Mouse (Mus musculus): ENCODE results near the gene Zfp61. TPM values are rescaled to one million over a fixed set of nuclear protein-coding genes. Genes with fewer than 3 reads are reported as not detected.

The Zfp61 gene
- polyA plus RNA-seq (2012) = 7.2 and 9.2 TPM in 2 replicates

GRCm38 (mm10) chr7:24300771-24301282 is at the start of gene Zfp61:
Zfp61 (minus strand) TSS chr7:24301232.
- no peak for TF ChIP-seq GATA1 (IDR thresholded peaks at IDR 0.05; ENCODE audit: low read length)

GRCm38 (mm10) chr7:24348896-24349295 is 47.9 kb upstream of the Zfp61 start, which contains the start of gene Lypd5:
Lypd5 (plus strand) TSS chr7:24349196.
- no peak for TF ChIP-seq GATA1 (IDR thresholded peaks at IDR 0.05; ENCODE audit: low read length)

- no peak for TF ChIP-seq GATA1 (IDR thresholded peaks at IDR 0.05; ENCODE audit: low read length)
These were observed 45.4 kb upstream of the Zfp61 start for GRCm38 (mm10) chr7:24346444-24346843.

- no peak for TF ChIP-seq GATA1 (IDR thresholded peaks at IDR 0.05; ENCODE audit: low read length)
These were observed 42.8 kb upstream of the Zfp61 start for GRCm38 (mm10) chr7:24343701-24344272.

- no peak for TF ChIP-seq GATA1 (IDR thresholded peaks at IDR 0.05; ENCODE audit: low read length)
These were observed 37.2 kb upstream of the Zfp61 start for GRCm38 (mm10) chr7:24338241-24338640.

- TF ChIP-seq GATA1 (IDR thresholded peaks at IDR 0.05; ENCODE audit: low read length) = no peak
These were observed 34.8 kb upstream of the Zfp61 start for GRCm38 (mm10) chr7:24335699-24336309.

- TF ChIP-seq GATA1 (IDR thresholded peaks at IDR 0.05; ENCODE audit: low read length) = no peak
These were observed 32.4 kb upstream of the Zfp61 start, which contains the start of gene Tescl for GRCm38 (mm10) chr7:24333304-24333986. Tescl (minus strand) TSS chr7:24333936.

GRCm38 (mm10) chr7:24327281-24327975 is 26.4 kb upstream of the Zfp61 start:
- TF ChIP-seq GATA1 (IDR thresholded peaks at IDR 0.05; ENCODE audit: low read length) = no peak

- TF ChIP-seq GATA1 (IDR thresholded peaks at IDR 0.05; ENCODE audit: low read length) = no peak
These were observed 25.5 kb upstream of the Zfp61 start for GRCm38 (mm10) chr7:24326273-24327135.

- TF ChIP-seq GATA1 (IDR thresholded peaks at IDR 0.05; ENCODE audit: low read length) = no peak
These were observed 24.7 kb upstream of the Zfp61 start for GRCm38 (mm10) chr7:24325675-24326128.

- no peak for TF ChIP-seq GATA1 (IDR thresholded peaks at IDR 0.05; ENCODE audit: low read length)
These were observed 24.2 kb upstream of the Zfp61 start for GRCm38 (mm10) chr7:24325197-24325596.

GRCm38 (mm10) chr7:24322593-24322992 is 21.6 kb upstream of the Zfp61 start:
- no peak for TF ChIP-seq GATA1 (IDR thresholded peaks at IDR 0.05; ENCODE audit: low read length)

GRCm38 (mm10) chr7:24318942-24319341 is 17.9 kb upstream of the Zfp61 start:
- no peak for TF ChIP-seq GATA1 (IDR thresholded peaks at IDR 0.05; ENCODE audit: low read length)

- TF ChIP-seq GATA1 (IDR thresholded peaks at IDR 0.05; ENCODE audit: low read length) = no peak
These were observed 15.6 kb upstream of the Zfp61 start, which contains the start of gene Zfp94 for GRCm38 (mm10) chr7:24316567-24317092. Zfp94 (minus strand) TSS chr7:24316666.

Measured in G1E-ER4 (cell line).